Mouse (Mus musculus): ENCODE measurements around the gene Pnkd. TPM values are rescaled to one million over a fixed set of nuclear protein-coding genes. Genes with fewer than 3 reads are reported as not detected.
"Not testable (repeated sequence)": the region's sequence is repeated elsewhere in the genome, so short reads cannot be mapped to it uniquely, and the experiment has no call there.

The Pnkd gene
- polyA plus RNA-seq, 1 experiment: 68.0 TPM

DNA sequence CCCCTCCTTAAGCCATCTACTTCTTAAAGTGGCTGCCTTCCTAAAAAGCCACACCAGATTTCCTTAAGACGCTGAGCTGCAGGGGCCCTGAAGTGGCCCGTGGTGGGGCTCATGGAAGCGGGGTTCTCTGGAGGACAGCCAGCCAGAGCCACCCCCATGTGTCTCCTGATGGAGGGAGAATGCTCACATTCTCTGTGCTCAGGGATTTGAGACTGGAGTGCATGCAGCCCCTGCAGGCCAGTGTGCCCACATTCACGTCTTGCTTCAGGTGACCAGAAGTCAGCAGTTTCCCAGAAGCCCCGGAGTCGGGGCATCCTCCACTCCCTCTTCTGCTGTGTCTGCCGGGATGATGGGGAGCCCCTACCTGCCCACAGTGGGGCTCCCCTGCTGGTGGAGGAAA, 108.3 kb downstream of the Pnkd start:
- Histone ChIP-seq H3K27me3 (ENCODE audit: control insufficient read depth, insufficient read depth, insufficient read length) (no peaks in the 10 kb centered on the region), H3ac (ENCODE audit: control insufficient read depth, insufficient read length, low read depth) (no peak overlapping the region), H3K4me3 (ENCODE audit: insufficient read depth, poor library complexity, severe bottlenecking) (peak overlapping the region; percentile 78), H3K36me3 (ENCODE audit: control insufficient read depth, insufficient read depth) (peaks cover 22% of the 10 kb centered on the region), H3K79me2 (ENCODE audit: control insufficient read depth, insufficient read depth) (peaks cover 38% of the 10 kb centered on the region), H3K79me3 (ENCODE audit: low read depth) (peaks cover 25% of the 10 kb centered on the region)
- TF ChIP-seq USF1 (IDR thresholded peaks at IDR 0.05; ENCODE audit: low read depth) (no peak), MAX (IDR thresholded peaks at IDR 0.05) (no peak), FOSL1 (IDR thresholded peaks at IDR 0.05; ENCODE audit: insufficient read depth, low read length, poor library complexity, severe bottlenecking) (no peak), MYOG (IDR thresholded peaks at IDR 0.05; ENCODE audit: control insufficient read depth, extremely low read depth, insufficient read length) (no peak), MYOD1 (IDR thresholded peaks at IDR 0.05; ENCODE audit: control insufficient read depth, insufficient read length, low read depth) (no peak), CEBPB (IDR thresholded peaks at IDR 0.05; ENCODE audit: low read depth) (no peak), CTCF (IDR thresholded peaks at IDR 0.05; ENCODE audit: control insufficient read depth, insufficient read depth, insufficient read length) (no peak)

DNA sequence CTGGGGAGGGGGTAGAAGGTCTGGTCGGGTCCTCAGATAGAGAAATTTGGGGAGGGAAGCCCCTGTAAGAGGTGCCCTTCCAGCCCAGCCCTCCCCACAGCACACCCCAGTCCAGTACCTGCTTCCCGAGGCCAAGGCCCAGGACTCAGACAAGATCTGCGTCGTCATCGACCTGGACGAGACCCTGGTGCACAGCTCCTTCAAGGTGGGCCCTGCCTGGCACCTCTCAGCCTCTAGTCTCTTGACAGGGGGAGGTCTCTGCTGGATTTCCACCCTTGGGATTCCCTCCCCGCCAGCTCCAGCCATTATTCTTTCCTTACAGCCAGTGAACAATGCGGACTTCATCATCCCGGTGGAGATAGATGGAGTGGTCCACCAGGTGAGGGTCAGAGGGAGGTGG, 109.0 kb downstream of the Pnkd start:
- TF ChIP-seq MAX (IDR thresholded peaks at IDR 0.05) (no peak), CEBPB (IDR thresholded peaks at IDR 0.05; ENCODE audit: low read depth) (no peak)
- Histone ChIP-seq H3K27me3 (ENCODE audit: control insufficient read depth, insufficient read depth, insufficient read length) (no peaks in the 10 kb centered on the region), H3ac (ENCODE audit: control insufficient read depth, insufficient read length, low read depth) (no peak overlapping the region), H3K4me3 (ENCODE audit: insufficient read depth, poor library complexity, severe bottlenecking) (no peak overlapping the region), H3K36me3 (ENCODE audit: control insufficient read depth, insufficient read depth) (peaks cover 22% of the 10 kb centered on the region), H3K79me3 (ENCODE audit: low read depth) (peaks cover 25% of the 10 kb centered on the region), H3K79me2 (ENCODE audit: control insufficient read depth, insufficient read depth) (peaks cover 38% of the 10 kb centered on the region)

- TF ChIP-seq MAX (IDR thresholded peaks at IDR 0.05) (no peak), MYOG (IDR thresholded peaks at IDR 0.05; ENCODE audit: control insufficient read depth, extremely low read depth, insufficient read length) (no peak), USF1 (IDR thresholded peaks at IDR 0.05; ENCODE audit: low read depth) (no peak), FOSL1 (IDR thresholded peaks at IDR 0.05; ENCODE audit: insufficient read depth, low read length, poor library complexity, severe bottlenecking) (no peak), CEBPB (IDR thresholded peaks at IDR 0.05; ENCODE audit: low read depth) (no peak), MYOD1 (IDR thresholded peaks at IDR 0.05; ENCODE audit: control insufficient read depth, insufficient read length, low read depth) (no peak)
- Histone ChIP-seq H3K79me2 (ENCODE audit: control insufficient read depth, insufficient read depth) (peaks cover 38% of the 10 kb centered on the region), H3K36me3 (ENCODE audit: control insufficient read depth, insufficient read depth) (peaks cover 22% of the 10 kb centered on the region)
These were observed 109.6 kb downstream of the Pnkd start for GRCm38 (mm10) chr1:74394311-74394710.

GRCm38 (mm10) chr1:74394858-74395257, 110.1 kb downstream of the Pnkd start:
- Histone ChIP-seq H3K79me2 (ENCODE audit: control insufficient read depth, insufficient read depth) (peaks cover 38% of the 10 kb centered on the region), H3ac (ENCODE audit: control insufficient read depth, insufficient read length, low read depth) (no peak overlapping the region), H3K27me3 (ENCODE audit: control insufficient read depth, insufficient read depth, insufficient read length) (no peaks in the 10 kb centered on the region), H3K79me3 (ENCODE audit: low read depth) (peaks cover 25% of the 10 kb centered on the region), H3K4me3 (ENCODE audit: insufficient read depth, poor library complexity, severe bottlenecking) (no peak overlapping the region), H3K36me3 (ENCODE audit: control insufficient read depth, insufficient read depth) (peaks cover 22% of the 10 kb centered on the region)
- no peak for TF ChIP-seq FOSL1 (IDR thresholded peaks at IDR 0.05; ENCODE audit: insufficient read depth, low read length, poor library complexity, severe bottlenecking)
- TF ChIP-seq CEBPB (IDR thresholded peaks at IDR 0.05; ENCODE audit: low read depth): no peak
- TF ChIP-seq MAX (IDR thresholded peaks at IDR 0.05): no peak
- TF ChIP-seq CTCF (IDR thresholded peaks at IDR 0.05; ENCODE audit: control insufficient read depth, insufficient read depth, insufficient read length): no peak
- TF ChIP-seq MYOG (IDR thresholded peaks at IDR 0.05; ENCODE audit: control insufficient read depth, extremely low read depth, insufficient read length): no peak
- TF ChIP-seq MYOD1 (IDR thresholded peaks at IDR 0.05; ENCODE audit: control insufficient read depth, insufficient read length, low read depth): no peak
- TF ChIP-seq USF1 (IDR thresholded peaks at IDR 0.05; ENCODE audit: low read depth): no peak

More at GRCm38 (mm10) chr1:74394311-74394710, 109.6 kb downstream of the Pnkd start:
- H3K79me3 ChIP-seq (ENCODE audit: low read depth): peaks cover 25% of the 10 kb centered on the region
- H3ac ChIP-seq (ENCODE audit: control insufficient read depth, insufficient read length, low read depth): no peak overlapping the region
- no peak overlapping the region for H3K4me3 ChIP-seq (ENCODE audit: insufficient read depth, poor library complexity, severe bottlenecking)
- no peaks in the 10 kb centered on the region for H3K27me3 ChIP-seq (ENCODE audit: control insufficient read depth, insufficient read depth, insufficient read length)

DNA sequence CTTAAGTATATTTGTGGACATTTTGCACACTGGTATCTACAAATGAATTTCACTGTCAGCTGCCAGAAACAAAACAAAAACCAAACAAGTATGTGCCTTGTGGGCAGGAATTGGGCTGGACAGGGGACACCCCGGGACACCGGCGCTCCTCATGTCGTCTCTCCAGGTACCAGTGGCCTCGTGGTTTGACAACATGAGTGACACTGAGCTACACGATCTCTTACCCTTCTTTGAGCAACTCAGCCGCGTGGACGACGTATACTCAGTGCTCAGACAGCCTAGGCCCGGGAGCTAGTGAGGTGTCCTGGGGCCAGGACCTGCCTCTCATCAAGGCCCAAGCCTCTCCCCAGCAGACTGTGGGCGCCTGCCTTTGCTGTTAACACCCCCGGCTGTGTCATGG, 110.6 kb downstream of the Pnkd start:
- Histone ChIP-seq H3K36me3 (ENCODE audit: control insufficient read depth, insufficient read depth) (peaks cover 22% of the 10 kb centered on the region), H3K79me2 (ENCODE audit: control insufficient read depth, insufficient read depth) (peaks cover 38% of the 10 kb centered on the region), H3ac (ENCODE audit: control insufficient read depth, insufficient read length, low read depth) (no peak overlapping the region), H3K4me3 (ENCODE audit: insufficient read depth, poor library complexity, severe bottlenecking) (no peak overlapping the region), H3K27me3 (ENCODE audit: control insufficient read depth, insufficient read depth, insufficient read length) (no peaks in the 10 kb centered on the region), H3K79me3 (ENCODE audit: low read depth) (peaks cover 25% of the 10 kb centered on the region)
- TF ChIP-seq CEBPB (IDR thresholded peaks at IDR 0.05; ENCODE audit: low read depth) (no peak), USF1 (IDR thresholded peaks at IDR 0.05; ENCODE audit: low read depth) (no peak), FOSL1 (IDR thresholded peaks at IDR 0.05; ENCODE audit: insufficient read depth, low read length, poor library complexity, severe bottlenecking) (no peak), MYOD1 (IDR thresholded peaks at IDR 0.05; ENCODE audit: control insufficient read depth, insufficient read length, low read depth) (no peak), MYOG (IDR thresholded peaks at IDR 0.05; ENCODE audit: control insufficient read depth, extremely low read depth, insufficient read length) (no peak), CTCF (IDR thresholded peaks at IDR 0.05; ENCODE audit: control insufficient read depth, insufficient read depth, insufficient read length) (no peak)

DNA sequence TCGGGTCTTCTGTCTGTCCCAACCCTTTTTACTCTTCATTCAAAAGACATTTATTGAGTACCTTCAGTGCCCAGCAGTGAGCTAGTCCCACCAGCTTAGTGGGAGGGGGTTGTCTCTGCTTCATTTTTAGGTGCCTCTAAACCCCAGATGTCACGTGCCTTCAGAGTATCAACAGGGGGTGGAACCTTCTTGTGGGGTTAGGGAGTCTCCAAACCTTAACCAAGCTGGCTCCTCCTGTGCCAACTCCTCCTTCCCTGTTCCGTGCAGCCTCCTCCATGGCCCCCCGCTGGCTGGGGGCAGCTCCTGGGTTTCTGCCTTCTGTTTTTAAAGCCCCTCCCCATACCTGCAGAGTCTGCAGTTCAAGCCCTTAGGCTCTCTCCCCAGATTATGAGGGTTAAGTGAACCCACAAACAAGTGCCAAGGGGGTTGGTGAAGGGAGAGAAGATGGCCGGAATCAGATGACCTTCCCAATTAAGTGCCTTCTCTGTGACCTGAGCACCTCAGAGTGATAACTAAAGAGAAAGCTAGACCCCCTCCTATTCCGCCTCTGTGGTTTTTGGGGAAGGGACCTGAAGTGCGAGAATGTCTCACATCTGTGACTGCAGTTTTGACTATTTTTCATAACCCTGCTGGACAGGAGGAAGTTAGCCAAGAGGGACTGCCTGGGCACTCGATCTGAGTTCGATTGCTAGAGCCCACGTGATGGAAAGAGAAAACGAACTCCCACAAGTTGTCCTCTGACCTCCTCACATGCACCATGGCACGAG, 111.9 kb downstream of the Pnkd start:
- peak; percentile 76 for TF ChIP-seq USF1 (IDR thresholded peaks at IDR 0.05; ENCODE audit: low read depth)
- H3K79me3 ChIP-seq (ENCODE audit: low read depth): peaks cover 25% of the 10 kb centered on the region
- H3K27me3 ChIP-seq (ENCODE audit: control insufficient read depth, insufficient read depth, insufficient read length); H3K4me3 ChIP-seq (ENCODE audit: insufficient read depth, poor library complexity, severe bottlenecking); H3ac ChIP-seq (ENCODE audit: control insufficient read depth, insufficient read length, low read depth): not testable (repeated sequence)
- H3K79me2 ChIP-seq (ENCODE audit: control insufficient read depth, insufficient read depth): peaks cover 37% of the 10 kb centered on the region
- peaks cover 22% of the 10 kb centered on the region for H3K36me3 ChIP-seq (ENCODE audit: control insufficient read depth, insufficient read depth)

All from C2C12 (cell line).